Mouse (Mus musculus): ENCODE data around the gene Brap. TPM values are rescaled to one million over a fixed set of nuclear protein-coding genes. Genes with fewer than 3 reads are reported as not detected.

The Brap gene
- polyA plus RNA-seq, 1 experiment = 23.4 TPM

- 88% methylated on average over 3 of the region's 3 CpGs for WGBS
- TF ChIP-seq CTCF (IDR thresholded peaks at IDR 0.05; ENCODE audit: control insufficient read depth, insufficient read depth, low read length) (no peak), POLR2A (IDR thresholded peaks at IDR 0.05; ENCODE audit: borderline replicate concordance, control insufficient read depth, low read depth, low read length) (no peak)
- Histone ChIP-seq H3K4me3 (replicated peaks; ENCODE audit: control insufficient read depth, low read depth, low read length) (no peak overlapping the region), H3K27ac (ENCODE audit: control insufficient read depth, insufficient read depth, low read depth, low read length, poor library complexity) (no peak overlapping the region), H3K4me1 (ENCODE audit: control insufficient read depth, insufficient read depth, low read length) (no peaks in the 10 kb centered on the region; the same call in 1 of the 2 replicates)
Observed at GRCm38 (mm10) chr5:121736641-121737040, 76.3 kb downstream of the Brap start.

Other genes with a start within 250 kb of the Brap start
- not detected in 2 replicates for gene Tmem116, start 208.7 kb upstream of the Brap start, polyA plus RNA-seq (2011; ENCODE audit: insufficient read depth, insufficient read length, low replicate concordance, missing spikeins)
- gene Erp29, start 208.1 kb upstream of the Brap start, polyA plus RNA-seq (2011; ENCODE audit: insufficient read depth, insufficient read length, low replicate concordance, missing spikeins) = 161 and 240 TPM in 2 replicates
- gene Adam1b, start 157.1 kb upstream of the Brap start, polyA plus RNA-seq (2011; ENCODE audit: insufficient read depth, insufficient read length, low replicate concordance, missing spikeins) = not detected in 2 replicates
- 2.6 and 2.7 TPM in 2 replicates for gene Adam1a, start 115.1 kb upstream of the Brap start, polyA plus RNA-seq (2011; ENCODE audit: insufficient read depth, insufficient read length, low replicate concordance, missing spikeins)
- 0.23 TPM in 1 of 2 replicates, not detected in the other for gene Gm42878, start 115.1 kb upstream of the Brap start, polyA plus RNA-seq (2011; ENCODE audit: insufficient read depth, insufficient read length, low replicate concordance, missing spikeins)
- gene Mapkapk5, start 114.7 kb upstream of the Brap start, polyA plus RNA-seq (2011; ENCODE audit: insufficient read depth, insufficient read length, low replicate concordance, missing spikeins) = 40.3 and 47.4 TPM in 2 replicates
- gene Aldh2, start 66.7 kb upstream of the Brap start, polyA plus RNA-seq (2011; ENCODE audit: insufficient read depth, insufficient read length, low replicate concordance, missing spikeins) = 151 and 336 TPM in 2 replicates
- gene Acad12, start 41.6 kb upstream of the Brap start, polyA plus RNA-seq (2011; ENCODE audit: insufficient read depth, insufficient read length, low replicate concordance, missing spikeins) = 1.3 and 2.1 TPM in 2 replicates
- 2.6 and 8.6 TPM in 2 replicates for gene Acad10, start within 50 bp of the Brap start, polyA plus RNA-seq (2011; ENCODE audit: insufficient read depth, insufficient read length, low replicate concordance, missing spikeins)
- 42.8 and 60.6 TPM in 2 replicates for gene Atxn2, start 50.8 kb downstream of the Brap start, polyA plus RNA-seq (2011; ENCODE audit: insufficient read depth, insufficient read length, low replicate concordance, missing spikeins)
- 17.1 and 36.8 TPM in 2 replicates for gene Sh2b3, start 177.1 kb downstream of the Brap start, polyA plus RNA-seq (2011; ENCODE audit: insufficient read depth, insufficient read length, low replicate concordance, missing spikeins)
- 2.6 and 6.7 TPM in 2 replicates for gene Pheta1, start 188.4 kb downstream of the Brap start, polyA plus RNA-seq (2011; ENCODE audit: insufficient read depth, insufficient read length, low replicate concordance, missing spikeins)

Measured in bone marrow, adult 2 months (tissue).